Mouse (Mus musculus) cerebellum, postnatal 14 days (tissue): ENCODE results near the gene Coq8b.
A peak's percentile ranks its signal among the peaks of the same experiment; 100 is the strongest.

Experiments used
- DNase-seq, 2 experiments: peaks; one replicate each; pipeline ENCODE4 v3.0.0; 2021; ENCODE audit warnings: mixed read lengths in 2 of 2

Gene Coq8b

GRCm38 (mm10) chr7:27232781-27233281, at the start of gene Coq8b:
TSS of gene Coq8b (plus strand) at chr7:27233023.
- DNase-seq = peak; percentile 93 to 94

GRCm38 (mm10) chr7:27184964-27185363, 47.9 kb upstream of the Coq8b start:
- DNase-seq = peak in 1 of 2 experiments; percentile 72

- DNase-seq = no peak
Measured at GRCm38 (mm10) chr7:27185986-27186385, 46.8 kb upstream of the Coq8b start.

- peak in 1 of 2 experiments; percentile 45 for DNase-seq
Measured at GRCm38 (mm10) chr7:27189271-27189931, 43.4 kb upstream of the Coq8b start.

GRCm38 (mm10) chr7:27192434-27192833, 40.4 kb upstream of the Coq8b start:
- no peak for DNase-seq

GRCm38 (mm10) chr7:27193731-27194130, 39.1 kb upstream of the Coq8b start:
- no peak for DNase-seq

- peak; percentile 96 to 97 for DNase-seq
Measured at GRCm38 (mm10) chr7:27195681-27196611, 36.9 kb upstream of the Coq8b start, which contains the start of the genes BC024978 and Snrpa. TSS of gene BC024978 (plus strand) at chr7:27195781. TSS of gene Snrpa (minus strand) at chr7:27196271.

GRCm38 (mm10) chr7:27197136-27197535, 35.7 kb upstream of the Coq8b start:
- no peak for DNase-seq

GRCm38 (mm10) chr7:27197634-27198033, 35.2 kb upstream of the Coq8b start:
- no peak for DNase-seq

- no peak for DNase-seq
Measured at GRCm38 (mm10) chr7:27198355-27198754, 34.5 kb upstream of the Coq8b start.

GRCm38 (mm10) chr7:27198779-27199178, 34.0 kb upstream of the Coq8b start:
- DNase-seq = no peak

- DNase-seq = peak; percentile 53 to 56
Measured at GRCm38 (mm10) chr7:27203730-27204449, 28.9 kb upstream of the Coq8b start.

- no peak for DNase-seq
Measured at GRCm38 (mm10) chr7:27212626-27213025, 20.2 kb upstream of the Coq8b start.

GRCm38 (mm10) chr7:27218586-27218985, 14.2 kb upstream of the Coq8b start:
- peak; percentile 62 to 73 for DNase-seq

GRCm38 (mm10) chr7:27219937-27220336, 12.9 kb upstream of the Coq8b start:
- no peak for DNase-seq

- no peak for DNase-seq
Measured at GRCm38 (mm10) chr7:27221939-27222338, 10.9 kb upstream of the Coq8b start.

- no peak for DNase-seq
Measured at GRCm38 (mm10) chr7:27222538-27222937, 10.3 kb upstream of the Coq8b start.

- DNase-seq = peak in 1 of 2 experiments; percentile 33
Measured at GRCm38 (mm10) chr7:27224877-27225575, 7.8 kb upstream of the Coq8b start.

GRCm38 (mm10) chr7:27227276-27227675, 5.5 kb upstream of the Coq8b start:
- DNase-seq = no peak

- DNase-seq = peak; percentile 72 to 74
Measured at GRCm38 (mm10) chr7:27227676-27228075, 5.1 kb upstream of the Coq8b start.

- DNase-seq = peak; percentile 91 to 93
Measured at GRCm38 (mm10) chr7:27228281-27228821, 4.5 kb upstream of the Coq8b start, which contains the start of gene Itpkc. TSS of gene Itpkc (minus strand) at chr7:27228661.

GRCm38 (mm10) chr7:27228865-27229264, 4.0 kb upstream of the Coq8b start:
- no peak for DNase-seq
